Mouse (Mus musculus): Measurements from ENCODE around the gene Arhgef19. TPM values are rescaled to one million over a fixed set of nuclear protein-coding genes. Genes with fewer than 3 reads are reported as not detected.

The Arhgef19 gene
- 1.9 and 2.4 TPM in 2 replicates for polyA plus RNA-seq (2016; fragmentation: Nextera tagmentation; extraction: Ambion mirVana)

DNA sequence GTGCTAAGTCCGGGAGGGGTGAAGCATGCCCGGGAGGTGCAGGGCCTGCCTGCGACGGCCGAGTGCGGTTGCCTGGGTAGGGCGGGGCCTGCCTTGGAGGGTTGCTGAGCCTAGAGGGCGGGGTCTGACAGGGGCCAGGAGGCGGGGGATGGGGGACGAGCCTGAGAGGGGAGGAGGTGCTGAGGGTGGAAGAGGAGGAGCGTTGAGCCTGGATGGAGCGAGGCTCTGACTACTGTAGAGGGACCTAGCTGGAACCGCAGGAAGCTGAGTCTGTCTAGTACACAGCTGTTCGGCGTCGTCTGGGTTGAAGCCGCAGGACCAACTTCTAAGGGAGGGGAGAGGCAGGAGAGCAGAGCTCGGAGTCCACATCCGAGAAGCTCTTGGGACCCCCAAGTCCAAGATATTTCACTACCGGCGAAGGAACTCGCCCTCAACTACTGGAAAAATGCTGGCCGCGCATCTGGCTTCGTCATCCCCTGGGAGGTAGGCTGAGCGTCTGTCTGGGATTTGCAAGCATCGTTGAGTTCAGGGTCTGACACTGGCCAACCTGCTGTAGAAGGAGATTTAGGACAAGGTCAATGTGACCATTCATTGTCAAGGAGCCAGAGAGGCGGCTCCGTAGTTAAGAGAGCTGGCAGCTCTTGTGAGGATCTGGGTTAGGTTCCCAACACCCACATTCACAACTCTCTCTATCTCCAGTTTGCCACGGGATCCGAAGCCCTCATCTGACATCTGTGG, at the start of gene Arhgef19:
TSS of gene Arhgef19 (plus strand) at position 112 of the 738 bp plus-strand sequence.
- 2% methylated on average over 31 of the region's 31 CpGs for WGBS (ENCODE audit: insufficient replicate concordance)
- peak; percentile 90 for ATAC-seq
- H3K9me3 ChIP-seq (replicated peaks) = no peaks in the 10 kb centered on the region
- H3K9ac ChIP-seq = 0 out of 2 replicates have a peak within 1 kb of the TSS, but pooled peaks have one; percentile 19
- H3K27me3 ChIP-seq (replicated peaks) = peaks cover 95% of the 10 kb centered on the region
- H3K36me3 ChIP-seq = no peaks in the 10 kb centered on the region
- no peak within 1 kb of the TSS for H3K27ac ChIP-seq
- peaks cover 34% of the 10 kb centered on the region for H3K4me1 ChIP-seq
- H3K4me3 ChIP-seq = peak within 1 kb of the TSS; percentile 43
- peak within 1 kb of the TSS; percentile 65 for H3K4me2 ChIP-seq

DNA sequence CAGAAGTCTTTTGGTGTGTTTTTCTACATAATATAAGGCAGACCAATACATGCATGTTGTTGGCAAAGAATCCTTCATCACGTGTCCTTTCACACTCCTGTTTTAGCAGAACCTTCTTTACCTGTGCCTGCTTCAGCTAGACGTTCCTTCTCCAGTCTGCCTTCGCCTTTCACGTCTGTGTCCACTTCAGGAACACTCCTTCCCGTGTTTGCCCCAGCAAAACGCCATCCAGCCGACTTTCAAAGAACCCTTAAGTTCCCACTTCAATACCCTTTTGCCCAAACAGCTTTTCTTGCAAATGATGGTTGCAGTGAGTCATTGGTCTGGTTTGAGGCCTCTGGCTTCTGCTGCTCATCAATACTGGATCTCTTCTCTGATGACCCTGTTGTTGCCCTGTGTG, 48.0 kb upstream of the Arhgef19 start:
- H3K27ac ChIP-seq = no peak overlapping the region
- H3K9ac ChIP-seq = no peak overlapping the region
- no peak for ATAC-seq
- 83% methylated on average over 7 of the region's 7 CpGs for WGBS (ENCODE audit: insufficient replicate concordance)
- H3K27me3 ChIP-seq (replicated peaks) = no peaks in the 10 kb centered on the region
- peaks cover 70% of the 10 kb centered on the region for H3K36me3 ChIP-seq
- H3K4me3 ChIP-seq = no peak overlapping the region
- no peak overlapping the region for H3K4me2 ChIP-seq
- peaks cover 3% of the 10 kb centered on the region for H3K4me1 ChIP-seq
- H3K9me3 ChIP-seq (replicated peaks) = no peaks in the 10 kb centered on the region

DNA sequence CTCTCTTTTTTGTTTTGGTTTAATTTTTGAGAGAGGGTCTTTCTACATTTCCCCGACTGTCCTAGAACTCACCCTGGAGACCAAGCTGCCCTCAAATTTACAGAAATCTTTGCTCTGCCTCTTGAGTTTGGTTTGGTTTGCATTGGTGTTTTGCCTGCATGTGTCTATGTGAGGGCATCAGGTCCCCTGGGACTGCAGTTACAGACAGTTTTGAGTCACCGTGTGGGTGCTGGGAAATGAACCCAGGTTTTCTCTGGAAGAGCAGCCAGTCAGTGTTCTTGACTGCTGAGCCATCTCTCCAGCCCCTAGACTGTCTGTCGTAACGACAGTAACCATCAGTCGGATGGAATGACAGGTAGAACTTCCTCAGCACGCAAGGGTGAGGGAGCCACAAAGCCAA, 44.7 kb upstream of the Arhgef19 start:
- H3K36me3 ChIP-seq = peaks cover 95% of the 10 kb centered on the region
- peaks cover 7% of the 10 kb centered on the region for H3K4me1 ChIP-seq
- no peaks in the 10 kb centered on the region for H3K9me3 ChIP-seq (replicated peaks)
- WGBS (ENCODE audit: insufficient replicate concordance) = 82% methylated on average over 6 of the region's 6 CpGs
- no peak for ATAC-seq
- H3K27me3 ChIP-seq (replicated peaks) = no peaks in the 10 kb centered on the region
- no peak overlapping the region for H3K4me2 ChIP-seq
- H3K27ac ChIP-seq = no peak overlapping the region
- H3K9ac ChIP-seq = no peak overlapping the region
- no peak overlapping the region for H3K4me3 ChIP-seq

DNA sequence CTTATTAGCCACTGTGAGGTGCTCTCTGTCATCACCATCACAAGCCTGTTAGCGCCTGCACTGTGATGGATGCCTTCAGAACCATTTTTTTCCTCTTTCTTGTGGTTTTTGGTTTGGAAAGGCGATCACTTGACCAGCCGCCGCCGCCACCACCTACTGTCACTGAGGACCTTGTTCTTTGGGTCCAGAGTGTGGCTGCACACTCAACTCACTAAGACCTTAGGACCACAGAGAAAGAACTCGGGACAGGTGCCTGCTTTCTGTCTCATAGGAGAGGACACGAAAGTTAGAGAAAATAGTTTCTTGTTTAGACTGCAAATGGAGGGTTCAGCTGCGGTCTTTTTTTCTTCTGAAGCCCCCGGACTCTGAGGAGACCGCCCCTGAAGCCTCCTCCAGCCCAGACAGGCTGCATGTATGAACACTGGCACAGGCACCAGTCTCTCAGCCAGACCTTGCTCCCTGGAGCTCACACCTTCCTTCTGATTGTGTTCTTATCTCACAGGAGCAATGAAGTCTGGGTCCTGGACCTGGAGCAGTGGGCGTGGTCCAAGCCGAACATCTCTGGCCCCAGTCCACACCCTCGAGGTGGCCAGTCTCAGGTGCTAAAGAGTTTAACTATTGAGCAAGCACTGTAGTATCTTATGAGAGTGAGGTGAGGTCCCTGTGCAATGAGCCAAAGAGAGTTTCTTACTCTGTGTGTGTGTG, 42.2 kb upstream of the Arhgef19 start:
- Histone ChIP-seq H3K27ac (no peak overlapping the region), H3K4me3 (no peak overlapping the region), H3K36me3 (peaks cover 98% of the 10 kb centered on the region), H3K9ac (no peak overlapping the region), H3K4me1 (peaks cover 12% of the 10 kb centered on the region), H3K4me2 (no peak overlapping the region), H3K9me3 (replicated peaks) (no peaks in the 10 kb centered on the region), H3K27me3 (replicated peaks) (no peaks in the 10 kb centered on the region)
- ATAC-seq = no peak
- WGBS (ENCODE audit: insufficient replicate concordance) = 83% methylated on average over 13 of the region's 13 CpGs

DNA sequence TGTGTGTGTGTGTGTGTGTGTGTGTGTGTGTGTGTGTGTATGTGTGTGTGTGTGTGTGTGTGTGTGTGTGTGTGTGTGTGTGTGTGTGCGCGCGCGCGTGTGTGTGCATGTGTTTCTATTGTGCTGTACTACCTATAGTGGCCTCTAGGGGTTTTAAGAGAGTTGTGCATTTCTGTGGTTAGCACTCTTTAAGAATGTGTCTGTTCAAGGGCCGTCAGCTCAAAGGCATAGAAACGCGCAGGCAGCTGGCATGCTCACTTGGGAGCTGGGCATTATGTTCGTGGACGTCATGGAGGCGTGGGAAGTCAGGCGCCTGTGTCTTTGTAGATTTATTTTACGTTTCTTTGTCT, 41.6 kb upstream of the Arhgef19 start:
- H3K4me2 ChIP-seq = no peak overlapping the region
- no peaks in the 10 kb centered on the region for H3K27me3 ChIP-seq (replicated peaks)
- peaks cover 12% of the 10 kb centered on the region for H3K4me1 ChIP-seq
- H3K9ac ChIP-seq = no peak overlapping the region
- H3K36me3 ChIP-seq = peaks cover 98% of the 10 kb centered on the region
- no peaks in the 10 kb centered on the region for H3K9me3 ChIP-seq (replicated peaks)
- H3K4me3 ChIP-seq = no peak overlapping the region
- no peak overlapping the region for H3K27ac ChIP-seq
- WGBS (ENCODE audit: insufficient replicate concordance) = 95% methylated on average over 13 of the region's 13 CpGs
- ATAC-seq = no peak

DNA sequence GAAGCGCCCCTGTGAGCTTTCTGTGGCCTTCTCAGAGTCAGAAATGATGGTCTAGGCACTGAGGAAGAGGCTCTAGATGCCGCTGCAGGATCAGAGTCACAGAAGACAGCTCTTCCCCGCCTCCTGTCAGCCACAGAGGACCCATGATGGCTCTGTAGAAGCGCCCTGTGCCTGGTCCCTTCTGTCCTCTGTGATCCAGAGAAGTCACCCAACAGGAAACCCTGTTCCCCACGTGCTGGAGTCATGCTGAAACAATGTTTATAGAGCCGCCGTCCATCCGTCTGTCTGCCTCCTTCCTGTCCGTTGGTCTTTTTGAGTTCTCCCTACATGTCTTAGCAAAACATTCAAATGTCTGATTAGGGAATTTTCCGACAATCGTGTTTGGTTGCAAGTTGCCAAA, 38.4 kb upstream of the Arhgef19 start:
- ATAC-seq = no peak
- H3K4me1 ChIP-seq = peaks cover 12% of the 10 kb centered on the region
- H3K27me3 ChIP-seq (replicated peaks) = no peaks in the 10 kb centered on the region
- no peaks in the 10 kb centered on the region for H3K9me3 ChIP-seq (replicated peaks)
- no peak overlapping the region for H3K9ac ChIP-seq
- peaks cover 91% of the 10 kb centered on the region for H3K36me3 ChIP-seq
- no peak overlapping the region for H3K4me2 ChIP-seq
- H3K4me3 ChIP-seq = no peak overlapping the region
- 52% methylated on average over 11 of the region's 11 CpGs for WGBS (ENCODE audit: insufficient replicate concordance)
- H3K27ac ChIP-seq = peak overlapping the region; percentile 7; the same call in 1 of the 2 replicates

DNA sequence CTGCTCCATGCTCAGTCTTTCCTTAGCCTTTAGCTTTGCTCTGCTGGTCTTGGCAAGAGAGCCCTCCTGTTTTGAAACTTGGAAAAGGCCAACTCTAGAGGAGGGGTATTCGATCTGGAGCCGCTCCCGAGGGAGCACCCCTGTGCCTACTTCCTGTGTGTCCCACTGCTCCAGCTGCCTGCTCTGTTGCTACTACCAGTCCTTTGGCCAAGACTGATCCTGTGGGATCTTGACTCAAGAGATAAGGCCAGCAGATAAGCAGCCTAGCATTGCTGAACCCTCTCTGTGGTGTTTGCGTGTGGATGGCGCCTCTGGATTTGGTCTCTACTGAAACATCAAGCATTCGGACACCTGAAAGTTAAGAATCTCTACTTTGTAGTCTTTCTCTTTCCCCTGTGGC, 37.1 kb upstream of the Arhgef19 start:
- no peaks in the 10 kb centered on the region for H3K27me3 ChIP-seq (replicated peaks)
- no peaks in the 10 kb centered on the region for H3K9me3 ChIP-seq (replicated peaks)
- H3K4me2 ChIP-seq = no peak overlapping the region
- WGBS (ENCODE audit: insufficient replicate concordance) = 86% methylated on average over 6 of the region's 6 CpGs
- no peak overlapping the region for H3K4me3 ChIP-seq
- ATAC-seq = no peak
- H3K9ac ChIP-seq = no peak overlapping the region
- peaks cover 6% of the 10 kb centered on the region for H3K4me1 ChIP-seq
- H3K36me3 ChIP-seq = peaks cover 79% of the 10 kb centered on the region
- H3K27ac ChIP-seq = no peak overlapping the region

DNA sequence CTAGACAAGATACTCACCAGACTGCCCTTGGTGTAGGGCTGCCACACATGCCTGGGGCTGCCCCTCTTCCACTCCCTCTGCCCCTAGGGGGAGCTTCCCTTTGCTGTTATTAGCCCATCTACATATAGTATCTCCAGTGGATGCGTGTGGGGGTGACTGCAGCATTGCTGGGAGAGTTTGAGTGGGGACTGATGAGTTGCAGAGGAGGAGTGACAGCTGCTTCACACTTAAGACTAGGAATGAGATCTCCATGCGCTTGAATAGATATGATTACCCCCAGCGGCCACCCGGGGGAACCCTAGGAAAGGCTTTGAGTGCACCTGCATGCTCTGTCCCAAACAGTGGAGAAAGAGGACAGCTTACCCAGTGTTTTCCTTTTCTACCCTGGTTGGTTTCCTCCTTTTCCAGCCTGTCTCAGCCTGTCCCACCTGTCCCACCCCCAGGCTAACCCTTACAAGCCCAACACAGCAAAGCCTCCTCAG, 34.7 kb upstream of the Arhgef19 start:
- peaks cover 55% of the 10 kb centered on the region for H3K36me3 ChIP-seq
- H3K4me3 ChIP-seq = no peak overlapping the region
- H3K4me1 ChIP-seq = 0 out of 2 replicates have a peak, but pooled peaks cover 5% of the 10 kb centered on the region
- H3K9me3 ChIP-seq (replicated peaks) = no peaks in the 10 kb centered on the region
- 77% methylated on average over 4 of the region's 4 CpGs for WGBS (ENCODE audit: insufficient replicate concordance)
- ATAC-seq = no peak; the same call in 1 of the 2 replicates
- no peak overlapping the region for H3K27ac ChIP-seq
- H3K4me2 ChIP-seq = no peak overlapping the region
- no peak overlapping the region for H3K9ac ChIP-seq
- H3K27me3 ChIP-seq (replicated peaks) = no peaks in the 10 kb centered on the region

DNA sequence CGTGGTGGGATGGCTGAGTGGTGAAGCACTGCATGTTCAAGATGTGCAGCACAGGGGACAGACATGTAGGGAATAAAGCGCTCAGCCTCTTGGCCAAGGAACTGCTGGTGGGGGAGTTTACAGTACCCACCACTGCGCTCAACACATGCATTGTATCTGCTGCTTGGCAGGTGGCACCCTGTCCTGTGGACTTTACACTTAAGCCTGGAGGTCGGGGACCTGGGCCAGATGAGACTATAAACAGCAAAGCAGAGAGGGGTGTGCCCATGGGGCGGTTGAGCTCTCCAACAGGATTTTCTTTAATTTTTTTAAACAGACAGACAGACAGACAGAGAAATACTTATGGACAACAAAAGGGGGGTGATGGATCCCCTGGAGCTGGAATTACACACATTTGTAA, 32.2 kb upstream of the Arhgef19 start:
- ATAC-seq = no peak
- 85% methylated on average over 5 of the region's 5 CpGs for WGBS (ENCODE audit: insufficient replicate concordance)
- no peaks in the 10 kb centered on the region for H3K27me3 ChIP-seq (replicated peaks)

DNA sequence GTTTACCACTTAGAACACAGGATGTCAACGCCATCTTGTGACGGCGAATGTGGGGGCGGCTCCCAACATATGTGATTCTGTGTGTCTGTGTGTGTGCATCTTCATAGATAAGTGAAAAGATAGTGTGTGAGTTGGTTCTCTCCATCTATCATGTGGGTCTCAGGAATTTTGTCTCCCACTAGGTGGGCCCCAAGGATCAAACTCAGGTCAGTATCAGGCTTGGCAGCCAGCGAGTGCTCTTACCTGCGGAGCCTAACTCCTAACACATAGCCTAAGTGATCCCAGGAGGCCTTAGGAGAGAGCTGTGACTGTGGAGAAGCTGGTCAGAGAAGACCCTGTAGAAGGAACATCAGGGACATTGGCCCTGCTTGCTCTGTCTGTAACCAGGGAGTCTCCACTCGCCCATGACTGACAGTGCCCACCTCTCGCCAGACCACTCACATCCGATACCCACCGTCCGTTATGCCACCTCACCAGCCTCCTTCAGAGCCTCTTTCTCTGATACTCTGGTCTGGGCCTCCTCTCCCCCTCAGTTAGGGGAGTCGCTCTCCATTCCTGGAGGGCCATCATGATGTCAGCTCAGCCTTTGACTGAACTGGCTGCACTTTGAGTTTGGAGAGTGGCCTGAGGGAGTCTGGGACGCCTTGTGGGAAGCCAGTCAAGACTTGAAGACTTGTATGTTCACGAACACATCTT, 28.6 kb upstream of the Arhgef19 start:
- Histone ChIP-seq H3K36me3 (no peaks in the 10 kb centered on the region), H3K27ac (peak overlapping the region; percentile 84), H3K4me1 (peaks cover 28% of the 10 kb centered on the region), H3K27me3 (replicated peaks) (no peaks in the 10 kb centered on the region), H3K9me3 (replicated peaks) (no peaks in the 10 kb centered on the region), H3K4me2 (peak overlapping the region; percentile 60), H3K9ac (peak overlapping the region; percentile 63), H3K4me3 (peak overlapping the region; percentile 52)
- peak; percentile 57 for ATAC-seq
- 62% methylated on average over 14 of the region's 14 CpGs for WGBS (ENCODE audit: insufficient replicate concordance)

More for the DNA sequence above, 32.2 kb upstream of the Arhgef19 start:
- Histone ChIP-seq H3K4me3 (no peak overlapping the region), H3K36me3 (peaks cover 30% of the 10 kb centered on the region), H3K4me2 (no peak overlapping the region), H3K9ac (no peak overlapping the region), H3K4me1 (0 out of 2 replicates have a peak, but pooled peaks cover 4% of the 10 kb centered on the region), H3K9me3 (replicated peaks) (no peaks in the 10 kb centered on the region), H3K27ac (no peak overlapping the region)

DNA sequence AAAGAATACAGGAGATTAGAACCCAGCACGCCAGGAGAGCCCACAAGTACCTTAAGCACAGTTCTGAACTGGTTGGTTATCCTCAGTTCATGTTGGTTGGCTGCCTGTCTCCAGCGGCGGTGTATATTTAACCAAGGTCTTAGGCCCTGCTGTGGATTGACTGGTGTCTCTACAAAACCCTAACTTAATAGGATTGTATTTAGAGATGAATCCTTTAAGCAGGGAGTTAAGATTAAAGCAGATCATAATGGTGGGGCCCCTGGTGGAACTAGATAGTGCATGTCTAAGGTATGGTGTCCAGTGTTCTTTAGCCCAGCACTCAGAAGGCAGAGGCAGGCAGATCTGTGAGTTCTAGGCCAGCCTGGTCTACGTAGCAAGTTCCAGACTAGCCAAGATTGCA, 27.7 kb upstream of the Arhgef19 start:
- H3K36me3 ChIP-seq = no peaks in the 10 kb centered on the region
- WGBS (ENCODE audit: insufficient replicate concordance) = 80% methylated on average over 4 of the region's 4 CpGs
- H3K9ac ChIP-seq = no peak overlapping the region
- H3K4me1 ChIP-seq = peaks cover 28% of the 10 kb centered on the region
- 0 out of 2 replicates have a peak overlapping the region, but pooled peaks have one; percentile 84 for H3K27ac ChIP-seq
- no peak for ATAC-seq
- no peaks in the 10 kb centered on the region for H3K27me3 ChIP-seq (replicated peaks)
- no peak overlapping the region for H3K4me2 ChIP-seq
- H3K4me3 ChIP-seq = no peak overlapping the region
- H3K9me3 ChIP-seq (replicated peaks) = no peaks in the 10 kb centered on the region

DNA sequence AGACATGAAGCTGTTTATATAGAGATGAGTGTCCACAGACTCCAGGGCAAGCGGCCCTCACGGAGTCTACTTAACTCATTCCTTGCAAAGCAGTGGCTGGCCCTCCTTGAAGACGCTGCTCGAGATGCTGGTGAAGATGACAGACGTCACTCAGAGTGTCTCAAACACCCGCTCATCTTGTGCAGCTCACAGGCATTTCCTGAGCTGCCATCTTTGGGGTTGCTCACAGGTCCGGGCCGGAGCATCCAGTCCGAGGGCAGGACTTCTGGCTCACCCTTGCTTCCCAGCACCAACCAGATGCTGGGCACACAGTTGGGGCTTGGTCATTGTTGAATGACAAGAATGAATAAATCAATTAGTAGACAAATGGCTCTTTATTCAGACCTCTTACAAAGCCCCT, 26.4 kb upstream of the Arhgef19 start:
- no peak overlapping the region for H3K4me3 ChIP-seq
- H3K4me2 ChIP-seq = peak overlapping the region; percentile 98
- 80% methylated on average over 9 of the region's 9 CpGs for WGBS (ENCODE audit: insufficient replicate concordance)
- no peaks in the 10 kb centered on the region for H3K9me3 ChIP-seq (replicated peaks)
- ATAC-seq = no peak
- no peaks in the 10 kb centered on the region for H3K27me3 ChIP-seq (replicated peaks)
- H3K4me1 ChIP-seq = peaks cover 30% of the 10 kb centered on the region
- no peaks in the 10 kb centered on the region for H3K36me3 ChIP-seq
- H3K27ac ChIP-seq = peak overlapping the region; percentile 62; the same call in 1 of the 2 replicates
- no peak overlapping the region for H3K9ac ChIP-seq
